Mouse (Mus musculus): ENCODE measurements at regions not wholly inside any gene's neighbourhood (a gene's known extent, or its start where the extent isn't known, plus 50 kb on each side); places are given as distances from the start of the nearest gene placed in this dataset.

GRCm38 (mm10) chr2:11416122-11416521, 137.8 kb downstream of the Pfkfb3 start:
- no peak for DNase-seq (ENCODE audit: low spot score in 2 of 2)

DNA sequence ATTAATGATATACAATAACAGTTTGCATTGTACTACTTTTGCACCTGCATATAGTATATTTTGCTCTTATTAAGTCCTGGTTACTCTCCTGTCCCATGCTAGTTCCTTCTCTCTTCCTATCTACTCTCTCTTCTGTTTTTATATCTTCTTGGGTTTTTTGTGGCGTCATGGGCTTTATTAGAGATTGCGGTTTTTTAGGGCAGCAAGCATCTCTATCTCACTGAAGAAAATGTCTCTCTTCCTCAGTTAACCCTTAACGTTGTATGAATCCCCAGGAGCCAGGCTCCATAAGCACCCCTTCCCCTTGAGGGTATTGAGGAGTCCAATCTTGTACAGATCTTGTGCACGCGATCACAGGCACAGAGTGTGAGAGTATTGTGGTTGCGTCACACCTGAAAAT, 141.4 kb downstream of the Pfkfb3 start:
- DNase-seq (ENCODE audit: low spot score in 2 of 2) = no peak

- DNase-seq (ENCODE audit: low spot score in 2 of 2) = no peak
Observed at GRCm38 (mm10) chr2:11408497-11408896, 145.4 kb downstream of the Pfkfb3 start.

GRCm38 (mm10) chr2:11406103-11406615, 147.7 kb downstream of the Pfkfb3 start:
- DNase-seq (ENCODE audit: low spot score in 2 of 2) = no peak

GRCm38 (mm10) chr2:11402218-11402848, 151.5 kb downstream of the Pfkfb3 start:
- no peak for DNase-seq (ENCODE audit: low spot score in 2 of 2)

DNA sequence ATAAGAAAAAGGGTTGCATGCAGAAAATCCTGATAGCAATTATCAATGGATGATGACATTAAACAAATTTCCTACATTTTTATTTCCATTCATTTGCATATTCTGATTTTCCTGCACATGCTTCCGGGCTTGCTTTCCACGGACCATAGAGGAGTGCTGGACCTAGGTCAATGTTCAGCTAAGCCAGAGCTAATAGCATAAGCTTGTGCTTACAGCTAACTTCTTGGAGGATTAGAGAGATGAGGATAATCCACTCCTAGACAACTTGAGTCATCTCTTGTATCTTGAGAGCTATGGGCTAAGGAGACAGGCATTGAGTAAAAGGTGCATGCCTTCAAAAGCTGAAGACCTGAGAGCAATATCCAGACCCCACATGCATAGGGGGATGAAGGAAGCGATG, 154.5 kb downstream of the Pfkfb3 start:
- no peak for DNase-seq (ENCODE audit: low spot score in 2 of 2)

GRCm38 (mm10) chr2:11398949-11399348, 154.9 kb downstream of the Pfkfb3 start:
- DNase-seq (ENCODE audit: low spot score in 2 of 2) = no peak

- no peak for DNase-seq (ENCODE audit: low spot score in 2 of 2)
Observed at GRCm38 (mm10) chr2:11398391-11398790, 155.5 kb downstream of the Pfkfb3 start.

GRCm38 (mm10) chr2:11396835-11397234, 157.0 kb downstream of the Pfkfb3 start:
- no peak for DNase-seq (ENCODE audit: low spot score in 2 of 2)

- DNase-seq (ENCODE audit: low spot score in 2 of 2) = no peak
Observed at GRCm38 (mm10) chr2:11394675-11395349, 159.1 kb downstream of the Pfkfb3 start.

DNA sequence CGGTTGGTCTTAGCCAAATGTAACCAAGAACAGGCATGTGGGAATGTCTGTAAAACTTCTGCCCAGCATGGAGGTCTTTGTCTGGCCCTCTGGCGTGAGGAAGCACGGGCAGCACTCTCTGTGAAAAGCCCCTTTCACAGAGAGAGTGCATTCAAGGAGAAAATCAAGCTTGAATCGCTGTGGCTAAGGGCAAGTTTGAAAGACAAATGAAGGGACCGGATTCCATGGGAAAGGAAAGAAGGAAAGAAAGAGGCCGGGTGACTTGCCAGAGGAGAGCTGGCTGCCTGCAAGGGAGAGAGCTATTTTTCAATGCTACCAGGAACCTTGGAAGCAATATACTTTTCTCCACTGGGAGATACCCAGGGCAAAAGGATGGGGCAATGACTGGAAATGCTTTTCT, 162.2 kb downstream of the Pfkfb3 start:
- peak in 1 of 2 experiments; percentile 16 for DNase-seq (ENCODE audit: low spot score in 2 of 2)

- no peak for DNase-seq (ENCODE audit: low spot score in 2 of 2)
Observed at GRCm38 (mm10) chr2:11390667-11391334, 163.1 kb downstream of the Pfkfb3 start.

DNA sequence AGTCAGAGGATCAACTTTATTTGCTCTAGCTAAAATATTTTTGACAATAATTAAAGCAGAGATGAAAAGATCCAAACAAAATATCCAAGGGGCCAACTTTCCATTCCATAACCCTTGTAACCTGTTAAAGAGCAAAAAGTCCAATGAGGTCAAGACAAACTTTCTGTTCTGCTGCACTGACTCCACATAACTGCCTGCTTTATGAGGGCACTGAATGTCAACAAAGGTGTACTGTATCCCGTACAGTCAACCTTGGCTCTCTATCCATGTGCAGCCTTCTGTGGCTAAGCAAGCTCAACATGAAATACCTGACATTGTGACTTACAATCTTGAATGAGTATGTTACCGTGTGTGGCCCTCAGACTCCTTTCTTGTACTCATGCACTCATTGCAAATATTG, 166.3 kb downstream of the Pfkfb3 start:
- no peak for DNase-seq (ENCODE audit: low spot score in 2 of 2)

GRCm38 (mm10) chr2:11383815-11384214, 170.1 kb downstream of the Pfkfb3 start:
- DNase-seq (ENCODE audit: low spot score in 2 of 2) = no peak

- DNase-seq (ENCODE audit: low spot score in 2 of 2) = no peak
Observed at GRCm38 (mm10) chr2:11377213-11377612, 176.7 kb downstream of the Pfkfb3 start.

GRCm38 (mm10) chr2:11375726-11376454, 178.0 kb downstream of the Pfkfb3 start:
- DNase-seq (ENCODE audit: low spot score in 2 of 2) = no peak

DNA sequence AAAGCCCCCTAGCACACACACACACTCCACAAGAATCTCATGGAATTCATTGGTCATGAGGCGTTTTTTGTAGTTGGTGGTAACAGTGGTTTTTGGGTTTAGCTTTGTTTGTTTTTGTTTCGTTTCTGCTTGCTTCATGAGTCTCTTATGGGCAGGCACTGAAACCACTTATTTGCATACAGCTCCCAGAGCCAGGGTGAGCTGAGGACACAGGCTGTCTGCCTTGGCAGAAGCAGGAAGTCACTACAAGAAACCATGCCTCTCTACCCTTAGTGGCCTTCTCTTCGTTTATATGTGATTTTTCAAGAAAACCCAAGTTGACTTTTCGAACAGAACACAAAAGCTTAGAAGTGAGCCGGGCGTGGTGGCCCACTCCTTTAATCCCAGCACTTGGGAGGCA, 178.8 kb downstream of the Pfkfb3 start:
- no peak for DNase-seq (ENCODE audit: low spot score in 2 of 2)

DNA sequence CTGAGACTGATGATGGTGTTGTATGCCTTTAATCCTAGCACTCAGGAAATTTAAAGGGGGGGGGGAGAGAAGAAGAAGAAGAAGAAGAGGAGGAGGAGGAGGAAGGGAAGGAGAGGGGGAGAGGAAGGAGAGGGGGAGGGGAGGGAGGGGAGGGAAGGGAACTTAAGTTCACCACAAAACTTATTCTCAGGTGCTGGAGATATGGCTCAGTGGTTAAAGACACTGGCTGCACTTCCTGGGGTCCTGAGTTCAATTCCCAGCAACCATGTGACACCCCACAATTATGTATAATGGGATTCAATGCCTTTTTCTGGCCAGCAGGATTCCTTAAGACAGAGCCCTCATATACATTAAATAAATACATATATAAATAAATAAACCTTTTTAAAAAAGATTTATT, 183.6 kb downstream of the Pfkfb3 start:
- no peak for DNase-seq (ENCODE audit: low spot score in 2 of 2)

DNA sequence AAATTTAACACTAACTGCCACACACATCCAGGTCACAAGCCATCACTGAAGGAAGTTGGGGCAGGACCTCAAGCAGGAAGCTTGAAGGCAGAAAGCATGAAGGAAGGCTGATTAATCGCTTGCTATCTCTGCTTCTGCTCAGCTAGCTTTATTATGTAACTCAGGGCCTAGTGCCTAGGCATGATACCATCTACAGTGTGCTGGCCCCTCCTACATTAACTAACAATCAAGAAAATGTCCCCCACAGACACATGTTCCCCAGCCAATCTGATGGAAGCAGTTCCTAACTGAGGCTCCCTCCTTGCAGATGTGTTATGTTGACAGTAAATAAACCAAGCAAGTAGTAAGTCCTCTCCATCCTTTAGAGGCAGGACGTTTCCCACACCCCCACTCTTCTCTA, 186.6 kb downstream of the Pfkfb3 start:
- no peak for DNase-seq (ENCODE audit: low spot score in 2 of 2)

DNA sequence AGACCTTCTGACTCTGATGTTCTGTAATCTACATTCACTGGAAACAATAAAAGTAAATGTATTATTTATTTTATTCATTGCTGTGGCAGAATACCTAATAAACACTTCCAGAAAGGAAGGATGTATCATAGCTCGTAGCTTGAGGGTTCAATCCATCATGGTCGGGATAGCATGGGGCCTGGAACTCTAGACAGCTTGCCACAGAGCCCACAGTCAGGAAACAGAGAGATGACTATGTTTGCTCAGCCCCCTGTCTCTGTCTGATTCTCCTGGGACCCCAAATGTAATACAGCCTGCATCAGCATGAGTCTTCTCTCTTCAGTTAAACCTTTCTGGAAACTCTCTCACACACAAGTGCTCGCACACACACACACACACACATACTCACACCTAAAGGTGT, 188.1 kb downstream of the Pfkfb3 start:
- DNase-seq (ENCODE audit: low spot score in 2 of 2) = no peak

GRCm38 (mm10) chr2:11365371-11365770, 188.5 kb downstream of the Pfkfb3 start:
- DNase-seq (ENCODE audit: low spot score in 2 of 2) = no peak

DNA sequence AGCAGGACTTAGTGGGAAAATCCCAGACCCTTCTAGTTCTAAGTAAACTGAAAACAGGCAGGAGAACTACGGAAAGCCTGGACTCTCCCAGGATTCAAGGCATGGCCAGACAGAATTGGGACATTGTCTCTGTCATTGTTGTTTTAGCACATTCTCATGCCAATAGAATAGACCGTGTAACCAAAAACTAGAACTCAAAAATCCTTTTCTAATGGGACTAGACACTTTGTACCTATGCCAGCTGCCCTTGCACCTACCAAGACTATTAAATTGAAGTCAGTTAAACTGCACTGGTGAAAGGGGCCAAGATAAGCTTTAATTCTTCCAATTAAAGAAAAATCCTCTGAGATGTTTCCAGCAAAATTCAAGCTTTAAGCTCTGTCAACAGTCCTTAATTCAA, 189.8 kb downstream of the Pfkfb3 start:
- no peak for DNase-seq (ENCODE audit: low spot score in 2 of 2)

Data from frontal cortex, postnatal 25 days (tissue).